Mouse (Mus musculus) cerebellum, adult 2 months (tissue): Measurements from ENCODE around the gene A3galt2.

Experiments
- CTCF ChIP-seq: fragments of 200-500 bp; IDR thresholded peaks from 2 replicates; pipeline ENCODE4 v1.5.1; 2011; ENCODE audit warnings: low read depth, mild to moderate bottlenecking, control low read depth, low read length, moderate library complexity, borderline replicate concordance; ENCODE audit not compliant: insufficient read depth
- POLR2A ChIP-seq: fragments of 200-500 bp; IDR thresholded peaks from 2 replicates; pipeline ENCODE4 v1.6.1; 2011; ENCODE audit warnings: low read length, control low read depth, borderline replicate concordance; ENCODE audit not compliant: insufficient read depth

GRCm38 (mm10) chr4:128773820-128774219, 18.7 kb downstream of the A3galt2 start:
- TF ChIP-seq CTCF (no peak), POLR2A (no peak)
